Mouse (Mus musculus): ENCODE measurements around the gene Siae. TPM values are rescaled to one million over a fixed set of nuclear protein-coding genes. Genes with fewer than 3 reads are reported as not detected.

The Siae gene
- polyA plus RNA-seq (2016; fragmentation: Nextera tagmentation; extraction: Ambion mirVana), result 5.6 and 6.5 TPM in 2 replicates

DNA sequence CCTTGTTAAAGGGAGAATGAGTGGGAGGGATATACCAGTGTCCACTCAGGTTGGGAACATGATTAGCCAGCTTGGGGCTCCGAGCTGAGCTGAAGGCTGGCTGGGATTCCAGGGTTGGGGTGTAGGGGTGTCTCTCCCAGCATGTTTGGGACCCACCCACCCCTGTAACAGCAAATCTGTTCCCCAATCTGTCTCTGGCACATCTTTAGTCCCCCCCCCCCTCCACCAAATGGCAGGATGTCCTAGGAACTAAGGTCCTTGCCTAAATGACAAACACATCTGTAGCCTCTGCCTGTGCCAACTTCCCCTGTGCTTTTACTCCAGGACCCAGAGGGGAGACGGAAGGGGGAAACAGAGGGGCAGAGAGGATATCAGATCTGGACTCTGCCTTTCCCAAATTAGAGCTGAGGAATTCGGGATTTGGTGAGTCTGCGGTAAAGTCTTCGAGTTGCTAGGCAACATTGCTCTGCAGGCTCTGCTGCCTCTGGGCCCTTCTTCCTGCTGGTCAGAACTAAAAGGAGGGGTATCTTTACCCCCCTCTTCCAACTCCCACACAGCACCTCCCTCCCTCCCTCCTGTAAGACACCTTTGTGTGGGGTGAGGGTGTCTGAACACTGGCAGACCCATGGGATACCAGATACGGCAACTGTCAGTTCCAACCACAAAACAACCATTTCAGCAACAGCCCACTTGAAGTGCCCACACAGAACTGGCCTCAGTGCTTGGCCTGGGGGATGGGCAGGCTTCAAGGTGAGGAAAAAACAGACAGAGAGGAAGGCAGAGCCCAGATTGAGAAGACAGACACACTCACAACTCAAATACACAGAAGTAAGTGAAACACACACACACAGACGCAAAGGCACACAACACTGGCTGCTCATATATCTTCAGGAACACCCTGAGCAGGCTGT lies at the start of gene Siae:
TSS of gene Siae (plus strand) at position 861 of the 911 bp plus-strand sequence.
- WGBS, result 20% methylated on average over 7 of the region's 7 CpGs
- no peaks in the 10 kb centered on the region for H3K9me3 ChIP-seq
- H3K4me1 ChIP-seq, result peaks cover 28% of the 10 kb centered on the region
- H3K4me3 ChIP-seq, result no peak within 1 kb of the TSS
- no peak within 1 kb of the TSS for H3K27ac ChIP-seq
- no peaks in the 10 kb centered on the region for H3K36me3 ChIP-seq (replicated peaks)
- DNase-seq (ENCODE audit: extremely low spot score, low spot score), result no peak
- H3K27me3 ChIP-seq (ENCODE audit: poor library complexity, severe bottlenecking), result peaks cover 76% of the 10 kb centered on the region

DNA sequence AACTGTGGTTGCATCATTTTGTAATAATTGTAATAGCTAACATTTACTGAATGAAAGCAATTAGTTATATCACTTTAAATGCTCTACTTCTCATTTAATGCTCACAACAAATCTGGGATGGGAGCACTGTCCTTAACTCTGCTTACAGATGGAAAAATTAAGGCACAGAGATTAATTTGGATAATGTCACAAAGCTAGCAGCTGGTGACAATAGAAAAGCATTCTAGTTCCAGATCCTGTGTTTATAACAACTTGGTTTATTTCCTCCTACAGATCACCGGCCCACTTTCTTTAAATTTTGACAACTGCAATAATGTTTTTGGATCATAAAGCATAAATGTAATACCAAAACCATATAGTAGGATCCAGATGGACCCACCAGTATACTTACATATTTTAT lies 49.5 kb upstream of the Siae start:
- Histone ChIP-seq H3K9me3 (no peaks in the 10 kb centered on the region), H3K27me3 (ENCODE audit: poor library complexity, severe bottlenecking) (no peaks in the 10 kb centered on the region), H3K4me3 (no peak overlapping the region), H3K27ac (no peak overlapping the region), H3K36me3 (replicated peaks) (peaks cover 16% of the 10 kb centered on the region), H3K4me1 (peaks cover 10% of the 10 kb centered on the region)
- 98% methylated on average over 1 of the region's 1 CpGs for WGBS
- no peak for DNase-seq (ENCODE audit: extremely low spot score, low spot score)

DNA sequence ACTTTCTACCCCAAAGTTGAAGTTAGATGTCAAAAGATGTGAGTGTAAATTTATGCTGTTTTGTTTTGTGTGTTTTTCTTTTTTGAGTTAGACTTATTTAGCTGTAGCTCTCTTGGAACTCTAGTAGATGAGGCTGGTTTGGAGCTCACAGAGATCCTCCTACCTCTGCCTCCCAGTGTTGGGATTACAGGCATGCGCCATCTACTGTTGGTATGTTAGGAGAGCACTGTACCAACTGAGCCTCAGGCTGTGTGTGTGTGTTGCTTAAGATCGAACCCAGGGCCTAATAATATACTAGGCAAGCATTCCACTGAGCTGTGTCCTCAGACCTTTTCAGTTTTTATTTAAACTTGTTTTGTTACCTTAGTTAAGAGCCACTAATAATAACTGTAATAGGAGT lies 43.4 kb upstream of the Siae start:
- H3K36me3 ChIP-seq (replicated peaks), result peaks cover 6% of the 10 kb centered on the region; the same call in 1 of the 2 replicates
- WGBS, result 86% methylated on average over 2 of the region's 2 CpGs
- no peaks in the 10 kb centered on the region for H3K27me3 ChIP-seq (ENCODE audit: poor library complexity, severe bottlenecking)
- no peak overlapping the region for H3K4me3 ChIP-seq
- H3K27ac ChIP-seq, result no peak overlapping the region
- peaks cover 10% of the 10 kb centered on the region for H3K4me1 ChIP-seq
- no peaks in the 10 kb centered on the region for H3K9me3 ChIP-seq
- no peak for DNase-seq (ENCODE audit: extremely low spot score, low spot score)

DNA sequence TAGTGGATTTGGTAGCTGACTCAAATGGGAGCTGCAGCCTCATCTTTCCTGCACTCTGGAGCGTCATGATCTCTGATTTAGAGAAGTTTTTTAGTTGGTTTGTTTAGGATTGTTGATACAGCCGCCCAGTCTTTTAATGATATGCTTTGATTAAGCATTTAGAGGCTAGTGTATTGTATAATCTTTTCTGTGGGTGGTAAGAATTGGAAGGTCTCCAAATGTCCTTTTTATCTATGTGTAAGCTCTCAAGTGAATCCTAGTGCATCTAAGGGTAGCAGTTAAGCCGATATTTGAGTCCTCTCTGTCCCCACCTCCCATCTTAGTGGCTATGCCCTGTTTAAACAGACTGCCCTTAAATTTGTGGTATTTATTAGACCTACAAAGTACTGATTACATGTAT lies 41.0 kb upstream of the Siae start:
- no peak overlapping the region for H3K4me3 ChIP-seq
- no peaks in the 10 kb centered on the region for H3K9me3 ChIP-seq
- 93% methylated on average over 3 of the region's 3 CpGs for whole genome bisulfite sequencing
- peaks cover 12% of the 10 kb centered on the region for H3K36me3 ChIP-seq (replicated peaks)
- no peaks in the 10 kb centered on the region for H3K4me1 ChIP-seq
- H3K27me3 ChIP-seq (ENCODE audit: poor library complexity, severe bottlenecking), result no peaks in the 10 kb centered on the region
- no peak overlapping the region for H3K27ac ChIP-seq
- no peak for DNase-seq (ENCODE audit: extremely low spot score, low spot score)

DNA sequence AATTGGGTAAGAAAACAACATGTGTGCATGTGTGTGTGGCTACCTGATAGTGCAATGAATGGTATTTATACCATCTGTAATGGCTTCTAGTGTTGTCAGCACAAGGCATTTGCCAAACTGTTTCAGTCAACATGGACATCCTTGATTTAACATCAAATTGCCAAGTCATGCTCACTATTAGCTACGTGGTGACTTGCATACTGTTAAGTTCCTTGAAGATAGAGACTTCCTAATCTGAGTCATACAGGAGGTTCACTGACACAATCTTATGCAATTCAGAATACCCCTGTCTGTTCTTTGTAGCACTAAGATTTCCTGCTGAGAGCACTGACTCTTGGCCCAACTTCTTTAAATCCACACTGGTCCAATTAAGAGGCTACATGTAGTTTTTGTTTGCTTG lies 38.0 kb upstream of the Siae start:
- no peak overlapping the region for H3K27ac ChIP-seq
- no peaks in the 10 kb centered on the region for H3K27me3 ChIP-seq (ENCODE audit: poor library complexity, severe bottlenecking)
- H3K4me3 ChIP-seq, result no peak overlapping the region
- H3K9me3 ChIP-seq, result no peaks in the 10 kb centered on the region
- DNase-seq (ENCODE audit: extremely low spot score, low spot score), result no peak
- H3K36me3 ChIP-seq (replicated peaks), result peaks cover 40% of the 10 kb centered on the region
- no peaks in the 10 kb centered on the region for H3K4me1 ChIP-seq
- WGBS, result 79% methylated on average over 1 of the region's 1 CpGs

DNA sequence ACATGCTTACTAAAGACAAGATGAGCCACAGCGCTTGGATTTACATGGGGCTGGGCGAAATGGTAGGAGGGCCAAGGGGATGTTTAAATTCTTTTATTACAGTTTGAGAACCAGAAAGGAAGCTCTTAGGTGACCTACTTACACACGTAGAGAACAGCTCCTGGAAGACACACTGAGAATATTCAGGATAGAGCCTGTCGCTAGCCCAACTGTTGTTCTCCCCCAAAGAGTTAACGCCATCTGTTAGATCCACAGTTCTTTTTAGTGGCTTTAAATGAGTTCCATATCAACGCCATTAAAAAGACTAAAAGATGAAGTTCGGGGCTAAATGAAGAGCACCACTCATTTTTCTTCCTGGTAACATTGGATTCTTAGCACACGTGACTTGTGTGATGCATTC lies 36.5 kb upstream of the Siae start:
- 92% methylated on average over 8 of the region's 8 CpGs for WGBS
- H3K4me1 ChIP-seq, result no peaks in the 10 kb centered on the region
- H3K27me3 ChIP-seq (ENCODE audit: poor library complexity, severe bottlenecking), result no peaks in the 10 kb centered on the region
- H3K4me3 ChIP-seq, result no peak overlapping the region
- no peaks in the 10 kb centered on the region for H3K9me3 ChIP-seq
- no peak overlapping the region for H3K27ac ChIP-seq
- peaks cover 53% of the 10 kb centered on the region for H3K36me3 ChIP-seq (replicated peaks)
- DNase-seq (ENCODE audit: extremely low spot score, low spot score), result no peak

DNA sequence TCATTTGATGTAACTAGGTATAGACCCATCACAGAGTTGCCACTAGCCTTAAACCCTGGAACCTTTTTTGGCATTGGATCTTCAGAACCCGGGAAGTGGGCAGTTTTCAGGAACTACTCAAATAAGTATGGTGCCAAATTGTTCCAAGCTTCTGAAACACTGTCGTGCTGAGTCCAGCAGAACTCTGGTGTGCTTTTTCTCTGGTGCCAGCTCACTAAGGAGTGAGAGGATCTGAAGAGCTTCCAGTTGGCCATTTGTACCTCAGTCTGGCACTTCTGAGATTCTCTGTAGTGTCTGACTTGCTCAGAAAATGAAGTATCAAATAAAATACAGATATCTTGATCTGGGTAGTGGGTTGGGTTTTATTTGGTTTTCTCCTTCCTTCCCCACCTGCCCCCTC lies 35.5 kb upstream of the Siae start:
- H3K4me3 ChIP-seq, result no peak overlapping the region
- WGBS, result 98% methylated on average over 2 of the region's 2 CpGs
- H3K4me1 ChIP-seq, result no peaks in the 10 kb centered on the region
- DNase-seq (ENCODE audit: extremely low spot score, low spot score), result no peak
- no peaks in the 10 kb centered on the region for H3K9me3 ChIP-seq
- H3K27me3 ChIP-seq (ENCODE audit: poor library complexity, severe bottlenecking), result no peaks in the 10 kb centered on the region
- H3K27ac ChIP-seq, result no peak overlapping the region
- peaks cover 63% of the 10 kb centered on the region for H3K36me3 ChIP-seq (replicated peaks)

DNA sequence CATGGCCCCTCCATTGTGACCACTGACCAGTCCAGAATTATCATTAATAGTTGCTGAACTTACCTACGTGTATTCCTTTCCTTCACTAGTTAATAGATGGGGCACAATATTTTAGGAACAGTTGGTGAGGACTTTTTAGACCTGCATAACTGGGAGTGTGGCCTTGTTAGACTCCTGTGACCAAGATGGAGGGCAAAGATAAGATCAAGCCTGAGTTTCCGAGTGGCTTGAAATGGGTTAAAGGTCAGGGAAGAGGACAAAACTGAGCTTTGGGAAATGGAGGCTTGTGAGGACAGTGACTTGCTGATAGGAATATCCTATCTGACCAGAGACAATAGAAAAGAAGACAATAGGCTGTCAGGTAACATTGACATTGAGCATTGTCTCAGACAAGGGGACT lies 30.0 kb upstream of the Siae start:
- no peak overlapping the region for H3K27ac ChIP-seq
- H3K9me3 ChIP-seq, result peaks cover 7% of the 10 kb centered on the region; the same call in 1 of the 2 replicates
- 89% methylated on average over 2 of the region's 2 CpGs for WGBS
- H3K27me3 ChIP-seq (ENCODE audit: poor library complexity, severe bottlenecking), result peaks cover 54% of the 10 kb centered on the region
- peaks cover 56% of the 10 kb centered on the region for H3K36me3 ChIP-seq (replicated peaks)
- no peak for DNase-seq (ENCODE audit: extremely low spot score, low spot score)
- H3K4me1 ChIP-seq, result peaks cover 30% of the 10 kb centered on the region
- H3K4me3 ChIP-seq, result no peak overlapping the region

DNA sequence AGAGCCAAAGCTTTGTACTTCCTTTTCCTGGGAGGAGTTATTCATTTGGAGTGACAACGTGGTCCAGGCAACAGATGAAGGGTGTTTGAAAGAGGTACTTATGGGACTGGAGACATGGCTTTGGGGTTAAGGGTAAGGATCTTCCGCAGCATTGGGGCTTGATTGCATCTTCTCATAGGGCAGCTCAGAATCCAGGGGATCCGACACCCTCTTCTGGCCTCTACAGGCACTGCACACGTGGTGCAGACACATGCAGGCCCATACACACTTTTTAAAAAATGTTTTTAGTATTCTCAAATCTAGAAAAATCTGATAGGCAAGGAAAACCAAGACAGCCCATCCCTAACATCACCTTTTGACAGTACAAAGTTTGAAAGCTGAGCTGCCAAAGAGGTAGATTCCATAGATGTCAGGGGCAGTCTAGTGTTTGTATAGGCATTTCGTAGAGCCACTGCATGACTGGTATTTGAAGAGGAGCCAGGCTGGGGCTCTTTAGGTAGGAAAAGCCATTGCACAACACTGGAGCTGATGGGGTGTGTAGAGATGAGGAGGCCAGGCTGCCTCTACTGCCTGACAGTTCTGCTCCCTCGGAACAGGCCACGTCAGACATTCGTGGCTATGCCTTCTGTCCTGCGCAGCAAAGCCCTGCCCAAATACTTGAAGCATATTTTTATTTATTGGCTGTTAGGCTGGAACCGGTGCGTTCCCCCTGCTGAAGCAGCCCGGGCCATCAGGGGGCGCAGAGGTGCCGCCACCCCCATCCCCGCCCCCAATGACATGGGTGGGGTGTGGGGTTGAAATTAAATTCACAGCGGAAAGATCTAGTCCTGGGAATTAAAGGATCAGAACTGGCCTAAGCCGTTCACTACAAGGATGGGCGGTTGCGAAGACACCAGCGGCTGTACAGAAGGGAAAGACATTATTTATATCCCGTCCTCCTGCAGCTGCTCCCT lies 28.8 kb upstream of the Siae start:
- H3K4me3 ChIP-seq, result peak overlapping the region; percentile 46

DNA sequence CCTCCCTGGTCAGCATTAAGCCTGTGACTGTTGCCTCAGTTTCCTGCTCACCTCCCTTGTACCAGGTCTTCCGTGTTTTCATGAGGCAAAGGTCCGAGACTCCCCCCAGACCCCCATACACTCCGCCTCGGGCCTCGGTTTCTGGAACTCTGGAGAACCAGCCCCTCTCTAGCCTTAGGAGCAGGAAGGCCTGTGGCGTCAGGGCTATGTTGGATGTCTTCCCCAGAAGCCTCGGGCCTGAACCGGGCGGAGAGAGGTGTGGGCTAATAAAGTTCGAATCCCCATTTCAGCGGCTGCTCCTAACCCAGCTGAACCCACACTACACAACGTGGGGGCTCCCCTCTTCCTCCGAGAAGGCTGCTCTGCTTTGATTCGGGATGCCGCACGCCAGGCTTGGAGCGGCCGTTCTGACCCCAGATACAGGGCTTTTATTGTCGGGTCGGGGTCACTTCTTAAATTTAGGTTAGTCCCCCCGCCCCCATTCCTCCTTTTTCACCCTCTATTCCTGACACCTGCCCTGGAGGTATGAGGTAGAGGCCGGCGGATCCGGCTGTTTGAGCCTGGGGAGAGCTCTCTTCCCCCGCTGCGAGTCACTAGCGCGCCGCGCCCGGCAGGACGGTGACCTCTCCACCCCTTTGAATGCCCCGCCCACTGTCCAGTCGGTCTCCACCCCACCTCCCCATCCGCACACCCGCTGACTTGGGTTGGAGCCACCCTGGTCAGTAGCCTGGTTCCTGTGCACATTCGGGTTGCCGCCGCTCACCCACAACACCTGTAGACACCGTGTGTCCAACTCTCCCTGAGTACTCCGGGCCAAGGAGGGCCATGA lies 27.9 kb upstream of the Siae start, which contains the start of gene Esam:
TSS of gene Esam (plus strand) at position 683 of the 829 bp plus-strand sequence.
- peak; percentile 33 for DNase-seq (ENCODE audit: extremely low spot score, low spot score)
- 2% methylated on average over 41 of the region's 41 CpGs for WGBS
- peaks cover 7% of the 10 kb centered on the region; the same call in 1 of the 2 replicates for H3K9me3 ChIP-seq
- peaks cover 76% of the 10 kb centered on the region for H3K27me3 ChIP-seq (ENCODE audit: poor library complexity, severe bottlenecking)
- peak within 1 kb of the TSS; percentile 46 for H3K4me3 ChIP-seq
- H3K27ac ChIP-seq, result 0 out of 2 replicates have a peak within 1 kb of the TSS, but pooled peaks have one; percentile 26
- H3K36me3 ChIP-seq (replicated peaks), result peaks cover 37% of the 10 kb centered on the region
- peaks cover 42% of the 10 kb centered on the region for H3K4me1 ChIP-seq

More for the DNA sequence above, 28.8 kb upstream of the Siae start:
- Histone ChIP-seq H3K27ac (no peak overlapping the region), H3K4me1 (peaks cover 42% of the 10 kb centered on the region), H3K9me3 (peaks cover 7% of the 10 kb centered on the region; the same call in 1 of the 2 replicates), H3K27me3 (ENCODE audit: poor library complexity, severe bottlenecking) (peaks cover 67% of the 10 kb centered on the region), H3K36me3 (replicated peaks) (peaks cover 46% of the 10 kb centered on the region)
- WGBS, result 20% methylated on average over 21 of the region's 21 CpGs
- DNase-seq (ENCODE audit: extremely low spot score, low spot score), result no peak

DNA sequence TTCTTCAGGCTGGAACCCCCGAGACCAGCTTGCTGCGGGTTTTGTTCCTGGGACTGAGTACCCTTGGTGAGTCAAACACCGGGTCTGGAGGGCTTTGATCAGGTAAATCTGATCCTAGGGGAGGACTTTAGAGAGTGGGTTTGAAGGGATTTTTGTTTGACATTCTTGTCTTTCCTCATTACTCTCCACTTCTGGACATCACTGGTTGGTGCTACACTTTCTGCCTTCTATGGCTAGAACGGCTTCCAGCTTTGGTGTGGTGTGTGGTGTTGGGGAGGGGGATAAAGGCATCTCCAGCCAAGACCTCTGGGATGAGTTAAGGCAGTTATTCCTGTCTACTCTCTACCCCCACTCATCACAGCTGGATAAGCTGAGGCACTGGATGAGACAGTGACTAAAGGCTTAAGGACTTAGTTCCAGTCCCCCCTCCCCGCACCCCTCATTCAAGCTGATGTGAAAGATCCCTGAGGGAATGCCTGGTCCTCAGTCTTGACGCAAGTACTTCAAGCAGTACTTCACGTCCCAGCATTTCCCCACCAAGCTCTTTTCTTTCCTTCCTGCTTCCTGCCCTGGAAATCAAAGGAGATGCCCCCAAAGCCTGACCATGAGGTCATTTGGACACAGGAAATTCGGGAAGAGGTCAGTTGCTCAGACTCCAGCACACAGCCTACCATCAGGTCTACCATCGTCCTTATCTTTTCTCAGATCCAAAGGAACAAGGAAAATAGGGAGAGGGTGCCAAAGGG lies 27.1 kb upstream of the Siae start:
- peaks cover 84% of the 10 kb centered on the region for H3K27me3 ChIP-seq (ENCODE audit: poor library complexity, severe bottlenecking)
- H3K4me1 ChIP-seq, result peaks cover 42% of the 10 kb centered on the region
- H3K27ac ChIP-seq, result no peak overlapping the region
- peak overlapping the region; percentile 46 for H3K4me3 ChIP-seq
- H3K36me3 ChIP-seq (replicated peaks), result peaks cover 30% of the 10 kb centered on the region
- peaks cover 7% of the 10 kb centered on the region; the same call in 1 of the 2 replicates for H3K9me3 ChIP-seq
- 18% methylated on average over 9 of the region's 9 CpGs for WGBS
- no peak for DNase-seq (ENCODE audit: extremely low spot score, low spot score)

All from forebrain, embryonic 10.5 days (tissue).